ENCODE assay signal across 8 mouse cellular contexts in the genomic region with DNA sequence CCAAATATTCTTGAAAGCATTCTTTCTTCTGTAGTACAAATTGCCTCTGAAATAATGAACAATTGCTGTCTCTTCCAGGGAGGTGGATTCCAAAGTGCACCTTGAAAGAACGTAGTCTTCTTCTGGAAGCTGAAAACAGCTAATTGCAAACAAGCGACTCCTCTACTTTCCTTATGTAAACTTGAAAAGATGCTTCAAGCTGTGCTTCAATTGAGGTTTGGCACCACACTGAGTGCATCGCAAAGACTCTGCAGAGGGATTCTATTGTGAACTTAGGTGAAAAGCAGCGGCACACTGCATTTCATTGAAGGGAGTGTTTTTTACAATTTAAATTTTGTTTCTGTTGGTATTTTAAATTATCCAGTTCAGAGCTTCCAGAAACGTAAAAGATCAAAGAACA. TPM values are rescaled to one million over a fixed set of nuclear protein-coding genes. Genes with fewer than 3 reads are reported as not detected.
A peak's percentile ranks its signal among the peaks of the same experiment; 100 is the strongest.
DNase-seq lines count a peak whose midpoint lies in the region; ATAC-seq and TF ChIP-seq lines count a peak whose summit lies in the region.

No protein-coding gene starts in this region.

- peaks cover 0 to 15% of the 10 kb centered on the region in 2 experiments; a peak in 3 of 4 replicates for H3K4me1 ChIP-seq in CH12.LX (ENCODE audit: control insufficient read depth in 1 of 2, insufficient read depth in 2 of 2)
- peaks cover 17% of the 10 kb centered on the region for H3K4me1 ChIP-seq in forebrain, embryonic 16.5 days (replicated peaks; ENCODE audit: control insufficient read depth, insufficient read depth, low read length)
- H3K4me1 ChIP-seq in liver, embryonic 16.5 days (ENCODE audit: control insufficient read depth, low read depth, low read length) = peaks cover 3% of the 10 kb centered on the region; the same call in 1 of the 2 replicates

- no peak for TF ChIP-seq EP300 in CH12.LX (IDR thresholded peaks at IDR 0.05; ENCODE audit: low read length)

- no peaks in the 10 kb centered on the region for H3K36me3 ChIP-seq in CH12.LX (replicated peaks in 1 of 2; ENCODE audit: control insufficient read depth in 1 of 2, insufficient read depth in 1 of 2, low read length in 1 of 2)
- no peaks in the 10 kb centered on the region for H3K36me3 ChIP-seq in forebrain, embryonic 16.5 days (ENCODE audit: control insufficient read depth, insufficient read depth)
- H3K36me3 ChIP-seq in liver, embryonic 16.5 days (ENCODE audit: control insufficient read depth, insufficient read depth) = no peaks in the 10 kb centered on the region

- dilution Hi-C loops in CH12.LX (cut with MboI; ENCODE audit: extremely low pct_ligation_motif_present, extremely low pct_unique_long_range_greater_than_20kb, low sequenced_read_pairs) = no loop called here

- DNase-seq in embryo, embryonic 10 days (ENCODE audit: low spot score) = peak; percentile 19
- no peak for DNase-seq in embryo, embryonic 11 days
- DNase-seq in CH12.LX (ENCODE audit: extremely low read depth) = no peak
- no peak for DNase-seq in layer of hippocampus, adult 18-20 months (ENCODE audit: low spot score in 2 of 2)
- DNase-seq in spleen, postnatal 36 days (ENCODE audit: low spot score in 2 of 2) = no peak

- in situ Hi-C loops in CH12.LX (cut with MboI; ENCODE audit: low pct_ligation_motif_present, low pct_unique_long_range_greater_than_20kb, low sequenced_read_pairs) = loop anchor here (5.0 to 25.0 kb wide), 2 partner anchors 557 to 912 kb away; no protein-coding TSS in a partner anchor

- H3K27ac ChIP-seq in CH12.LX (ENCODE audit: insufficient read depth, low read depth) = no peak overlapping the region
- H3K27ac ChIP-seq in forebrain, embryonic 16.5 days (ENCODE audit: low read length) = no peak overlapping the region
- H3K27ac ChIP-seq in liver, embryonic 16.5 days (ENCODE audit: low read length) = no peak overlapping the region

- no peak for TF ChIP-seq POLR2A in CH12.LX (IDR thresholded peaks at IDR 0.05; ENCODE audit: low read depth, low read length)

- peak overlapping the region; percentile 89 for H3K4me2 ChIP-seq in CH12.LX (ENCODE audit: insufficient read depth, low read depth, poor library complexity, severe bottlenecking)
- H3K4me2 ChIP-seq in forebrain, embryonic 16.5 days (ENCODE audit: low read length) = peak overlapping the region; percentile 83
- H3K4me2 ChIP-seq in liver, embryonic 16.5 days (ENCODE audit: low read depth, low read length) = peak overlapping the region; percentile 65; the same call in 1 of the 2 replicates

- peak overlapping the region in 1 of 3 experiments; percentile 44 for H3K4me3 ChIP-seq in CH12.LX (replicated peaks in 1 of 3; ENCODE audit: low read depth in 2 of 3, low read length in 2 of 3, poor library complexity in 1 of 3)
- H3K4me3 ChIP-seq in forebrain, embryonic 16.5 days (replicated peaks; ENCODE audit: low read length) = peak overlapping the region; percentile 67
- H3K4me3 ChIP-seq in liver, embryonic 16.5 days (ENCODE audit: low read depth, low read length) = no peak overlapping the region

- ATAC-seq in forebrain, embryonic 16.5 days = no peak
- no peak for ATAC-seq in liver, embryonic 16.5 days (ENCODE audit: low read depth)
- no peak for ATAC-seq in activated CD4-positive, CD25-positive, alpha-beta regulatory T cell, adult 4 months

- no peak for TF ChIP-seq CTCF in CH12.LX (conservative IDR thresholded peaks at IDR 0.05 in 1 of 2, IDR thresholded peaks at IDR 0.05 in 1 of 2; ENCODE audit: low read depth in 2 of 2, low read length in 2 of 2)

- no peaks in the 10 kb centered on the region for H3K79me2 ChIP-seq in CH12.LX (replicated peaks; ENCODE audit: control insufficient read depth, extremely low read depth, insufficient read depth, poor library complexity, severe bottlenecking)

- peaks cover 20% of the 10 kb centered on the region for H3K27me3 ChIP-seq in CH12.LX (replicated peaks)
- H3K27me3 ChIP-seq in forebrain, embryonic 16.5 days (replicated peaks; ENCODE audit: control insufficient read depth, insufficient read depth, low read length) = no peaks in the 10 kb centered on the region
- H3K27me3 ChIP-seq in liver, embryonic 16.5 days (ENCODE audit: control insufficient read depth, insufficient read depth, low read depth, low read length) = peaks cover 16% of the 10 kb centered on the region

- peak overlapping the region; percentile 42 for H3K9ac ChIP-seq in CH12.LX (ENCODE audit: insufficient read depth, low read depth)
- peak overlapping the region; percentile 43; the same call in 1 of the 2 replicates for H3K9ac ChIP-seq in forebrain, embryonic 16.5 days (replicated peaks; ENCODE audit: low read depth, low read length)
- no peak overlapping the region for H3K9ac ChIP-seq in liver, embryonic 16.5 days (ENCODE audit: low read depth, low read length)

- 0% methylated on average over 5 of the region's 5 CpGs for WGBS in forebrain, embryonic 16.5 days
- 18% methylated on average over 5 of the region's 5 CpGs for WGBS in liver, embryonic 16.5 days (ENCODE audit: insufficient replicate concordance)

- TF ChIP-seq RAD21 in CH12.LX (IDR thresholded peaks at IDR 0.05; ENCODE audit: low read depth, low read length) = no peak

- H3K9me3 ChIP-seq in CH12.LX (replicated peaks; ENCODE audit: low read length) = no peaks in the 10 kb centered on the region
- no peaks in the 10 kb centered on the region for H3K9me3 ChIP-seq in forebrain, embryonic 16.5 days (ENCODE audit: control insufficient read depth, low read length)
- no peaks in the 10 kb centered on the region for H3K9me3 ChIP-seq in liver, embryonic 16.5 days (replicated peaks; ENCODE audit: control insufficient read depth, low read length)

TF ChIP-seq in CH12.LX, 34 proteins besides CTCF, POLR2A, EP300 and RAD21:
- TF ChIP-seq USF1 (IDR thresholded peaks at IDR 0.05; ENCODE audit: low read depth, low read length) = no peak
- TF ChIP-seq MAZ (IDR thresholded peaks at IDR 0.05; ENCODE audit: low read depth, low read length) = 0 out of 2 replicates have a peak, but pooled peaks have one; percentile 3
TF ChIP-seq in CH12.LX: peak in this region for 1.

RNA-seq across cellular contexts. Expression of gene Cep112, which starts 0.9 kb away (rescaled TPM):
- total RNA-seq in CH12.LX (2012; rRNA removed) = 0.67 and 0.93 TPM in 2 replicates
- 1.3 and 2.5 TPM in 2 replicates for total RNA-seq in CH12.LX (2014; rRNA removed)
- polyA plus RNA-seq in CH12.LX (2012; ENCODE audit: insufficient read length, low read depth) = 1.4 and 2.9 TPM in 2 replicates
- polyA plus RNA-seq in forebrain, embryonic 16.5 days (2015; fragmentation: Nextera tagmentation; extraction: Ambion mirVana) = 11.0 and 14.2 TPM in 2 replicates
- polyA plus RNA-seq in liver, embryonic 16.5 days (2015; fragmentation: Nextera tagmentation; extraction: Ambion mirVana) = 0.96 and 1.1 TPM in 2 replicates
- 10 to 100 TPM; 22.6 to 26.0 TPM for total RNA-seq in layer of hippocampus, adult 18-20 months (2021)
- polyA plus RNA-seq in activated CD4-positive, CD25-positive, alpha-beta regulatory T cell, adult 4 months (2017; shearing (Covaris generic)) = under 1 TPM; 0.17 to 0.33 TPM
